ENCODE assay signal across 8 mouse cellular contexts in genomic region chr9:69296418-69296817, GRCm38 (mm10).
DNase-seq lines count a peak whose midpoint lies in the region; ATAC-seq and TF ChIP-seq lines count a peak whose summit lies in the region.

No protein-coding gene starts in this region.

- H3K27me3 ChIP-seq in heart, embryonic 11.5 days (ENCODE audit: control insufficient read depth, insufficient read depth, low read length), result peaks cover 11% of the 10 kb centered on the region

- H3K4me2 ChIP-seq in heart, embryonic 11.5 days, result no peak overlapping the region

- peak; percentile 95; the same call in 1 of the 2 replicates for TF ChIP-seq CTCF in gastrocnemius, adult 2 months (IDR thresholded peaks at IDR 0.05)

- no peak overlapping the region for H3K4me3 ChIP-seq in heart, embryonic 11.5 days (ENCODE audit: low read depth, low read length)
- H3K4me3 ChIP-seq in gastrocnemius, adult 2 months, result no peak overlapping the region

- H3K36me3 ChIP-seq in heart, embryonic 11.5 days (ENCODE audit: control insufficient read depth, insufficient read depth, low read length), result no peaks in the 10 kb centered on the region

- intact Hi-C loops in gastrocnemius, adult 2 months (cut with DNase I), result loop anchor here (5.0 kb wide), 5 partner anchors 56 to 484 kb away; no protein-coding TSS in a partner anchor

- DNase-seq in heart, adult 18-20 months, result peak; percentile 71 to 88
- peak; percentile 10 for DNase-seq in A20 (ENCODE audit: low read depth, low spot score)
- DNase-seq in adrenal gland, postnatal 25 days, result peak; percentile 40
- DNase-seq in gastrocnemius, adult 2 months, result peak; percentile 66
- DNase-seq in layer of hippocampus, adult 9-11 months, result peak; percentile 39
- DNase-seq in retina, adult 2 months (ENCODE audit: low read depth, low spot score), result peak; percentile 55
- DNase-seq in urinary bladder, adult 2 months (ENCODE audit: low spot score), result no peak

- no peak overlapping the region for H3K9ac ChIP-seq in heart, embryonic 11.5 days (ENCODE audit: low read depth, low read length)

- no peaks in the 10 kb centered on the region for H3K9me3 ChIP-seq in heart, embryonic 11.5 days (replicated peaks; ENCODE audit: control insufficient read depth, low read length)

- no peak for ATAC-seq in heart, embryonic 11.5 days (replicated peaks; ENCODE audit: insufficient number of reproducible peaks, low FRiP score, low TSS enrichment)

- WGBS in heart, embryonic 11.5 days (ENCODE audit: insufficient replicate concordance), result 14% methylated on average over 2 of the region's 2 CpGs

- H3K4me1 ChIP-seq in heart, embryonic 11.5 days (ENCODE audit: control insufficient read depth, insufficient read depth, low read length), result 0 out of 2 replicates have a peak, but pooled peaks cover 5% of the 10 kb centered on the region

- H3K27ac ChIP-seq in heart, embryonic 11.5 days (ENCODE audit: low read depth, low read length), result no peak overlapping the region
- peak overlapping the region; percentile 60; the same call in 1 of the 2 replicates for H3K27ac ChIP-seq in gastrocnemius, adult 2 months
